Mouse (Mus musculus) urinary bladder, adult 18-20 months (tissue): ENCODE measurements around the gene Slc1a5.

Experiments used
- DNase-seq, 2 experiments: peaks; one replicate each; pipeline ENCODE4 v3.0.0; 2022; ENCODE audit warnings: low spot score in 2 of 2, mixed read lengths in 2 of 2

Gene Slc1a5

GRCm38 (mm10) chr7:16782555-16783125 lies 1.5 kb downstream of the Slc1a5 start:
- DNase-seq, result no peak

GRCm38 (mm10) chr7:16783224-16783688 lies 2.1 kb downstream of the Slc1a5 start:
- peak in 1 of 2 experiments; percentile 31 for DNase-seq

- DNase-seq, result peak; percentile 38 to 53
Measured at GRCm38 (mm10) chr7:16783758-16784415, 2.7 kb downstream of the Slc1a5 start.

DNA sequence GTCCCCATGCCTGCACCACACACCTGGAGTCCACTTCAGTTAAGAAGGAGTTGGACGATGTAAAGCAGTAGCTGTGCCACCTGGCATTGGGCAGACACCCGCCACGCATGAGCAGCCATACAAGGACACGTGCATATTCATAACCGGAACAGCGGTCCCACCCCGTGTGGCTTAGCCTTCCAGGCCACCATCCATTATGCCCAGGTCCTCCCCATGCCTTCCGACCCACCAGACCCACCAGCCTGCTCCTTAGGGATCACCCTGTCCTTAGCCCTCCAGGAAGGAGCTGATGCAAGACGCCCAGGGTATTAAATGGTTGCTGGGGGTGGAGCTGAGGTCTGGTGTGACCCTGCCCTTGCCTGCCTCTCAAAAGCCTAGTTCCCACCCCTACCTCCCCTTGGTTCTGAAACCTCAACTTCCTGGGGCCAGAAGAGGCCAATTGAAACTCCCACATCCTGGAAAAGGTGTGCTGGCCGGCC lies 3.4 kb downstream of the Slc1a5 start:
- DNase-seq, result no peak

- no peak for DNase-seq
Measured at GRCm38 (mm10) chr7:16785541-16786083, 4.5 kb downstream of the Slc1a5 start.

- peak; percentile 26 to 45 for DNase-seq
Measured at GRCm38 (mm10) chr7:16792316-16792715, 11.2 kb downstream of the Slc1a5 start.

DNA sequence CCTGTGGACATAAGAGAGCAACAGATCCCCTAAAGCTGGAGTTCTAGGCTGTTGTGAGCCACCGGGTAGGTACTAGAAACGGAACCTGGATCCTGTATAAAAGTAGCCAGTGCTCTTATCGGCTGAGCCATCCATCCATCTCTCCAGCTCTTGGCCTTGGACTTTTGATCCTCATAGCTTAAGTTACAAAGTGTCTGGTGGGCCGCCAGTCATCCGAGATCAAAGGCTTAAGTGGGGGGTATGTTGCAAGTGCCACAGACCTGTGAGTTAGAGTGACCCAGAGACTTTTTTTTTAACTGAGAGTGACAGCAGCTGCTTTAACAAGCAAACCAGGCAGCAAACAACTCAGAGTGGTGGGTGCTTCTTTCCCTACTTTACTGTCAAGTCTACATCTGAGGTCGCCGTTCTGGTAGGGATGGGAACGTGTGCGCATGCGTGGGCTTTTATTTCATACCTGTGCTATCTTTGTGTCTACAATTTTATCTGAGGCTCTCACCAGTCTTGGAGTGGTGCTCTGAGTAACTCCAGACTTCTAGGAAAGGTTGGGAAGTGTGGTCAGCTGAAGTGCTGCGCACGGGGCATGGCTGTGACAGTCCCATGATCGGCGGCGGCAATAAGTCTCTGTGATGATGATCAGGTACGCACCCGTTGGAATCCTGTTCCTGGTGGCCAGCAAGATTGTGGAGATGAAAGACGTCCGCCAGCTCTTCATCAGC lies 12.0 kb downstream of the Slc1a5 start:
- peak in 1 of 2 experiments; percentile 30 for DNase-seq

DNA sequence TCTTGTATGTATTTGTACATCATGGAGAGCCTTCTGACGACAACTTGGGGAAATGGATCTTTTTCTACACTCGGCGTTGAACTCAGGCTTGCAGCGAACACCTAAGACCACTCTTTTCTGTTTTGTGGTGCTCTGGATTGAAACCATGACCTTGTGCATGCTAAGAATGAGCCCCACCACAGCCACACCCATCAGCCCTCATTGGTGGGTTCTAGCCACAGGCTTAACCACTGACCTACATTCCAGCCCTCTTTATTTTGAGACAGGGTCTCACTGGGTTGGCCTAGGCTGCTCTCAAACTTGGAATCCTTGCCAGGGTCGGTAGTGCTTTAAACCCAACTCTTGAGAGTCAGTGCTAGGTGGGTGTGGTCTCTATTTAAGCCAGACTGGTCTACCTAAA lies 13.7 kb downstream of the Slc1a5 start:
- no peak for DNase-seq

DNA sequence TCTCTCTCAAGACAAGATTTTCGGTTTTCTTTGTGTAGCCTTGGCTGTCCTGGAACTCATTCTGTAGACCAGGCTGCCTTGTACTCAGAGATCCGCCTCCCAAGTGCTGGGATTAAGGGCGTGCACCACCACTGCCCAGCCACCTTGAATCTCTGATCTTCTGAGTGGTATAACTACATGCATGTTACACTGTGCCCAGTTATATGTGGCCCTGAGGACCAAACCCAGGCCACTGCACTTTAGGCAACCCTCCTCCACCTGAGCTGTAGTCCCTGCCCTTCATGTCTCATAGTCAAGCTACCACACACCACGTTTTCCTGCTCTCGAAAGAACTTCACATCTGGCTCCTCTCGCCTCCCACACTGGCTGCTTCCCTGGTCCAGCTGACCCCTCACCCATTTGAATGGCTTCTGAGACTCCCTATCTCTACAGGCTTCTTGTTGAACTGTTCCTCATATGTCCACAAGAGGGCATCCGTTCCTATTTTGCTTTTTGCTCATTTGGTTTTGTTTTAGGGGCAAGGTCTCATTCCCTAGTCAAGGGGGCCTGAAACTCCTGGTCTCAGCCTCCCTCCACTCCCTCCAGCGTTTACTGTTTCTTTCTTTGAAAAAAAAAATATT lies 23.4 kb downstream of the Slc1a5 start:
- peak in 1 of 2 experiments; percentile 21 for DNase-seq

DNA sequence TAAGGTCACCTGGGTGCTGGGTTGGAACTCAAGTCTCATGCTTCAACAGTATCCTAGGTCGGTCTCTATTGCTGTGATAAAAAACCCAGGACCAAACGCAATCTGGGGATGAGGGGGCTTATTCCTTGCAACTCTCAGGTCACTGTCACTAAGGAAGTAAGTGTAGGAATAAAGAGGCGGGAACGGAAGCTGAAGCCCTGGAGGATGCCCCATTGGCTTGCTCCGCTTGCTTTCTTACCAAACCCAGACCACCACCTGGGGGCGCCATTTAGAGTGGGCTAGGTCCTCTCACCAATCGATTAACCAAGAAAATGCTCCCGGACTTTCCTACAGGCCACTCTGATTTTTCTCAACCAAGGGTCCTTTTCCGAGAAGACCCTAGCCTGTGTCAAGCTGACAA lies 26.8 kb downstream of the Slc1a5 start:
- DNase-seq, result no peak

DNA sequence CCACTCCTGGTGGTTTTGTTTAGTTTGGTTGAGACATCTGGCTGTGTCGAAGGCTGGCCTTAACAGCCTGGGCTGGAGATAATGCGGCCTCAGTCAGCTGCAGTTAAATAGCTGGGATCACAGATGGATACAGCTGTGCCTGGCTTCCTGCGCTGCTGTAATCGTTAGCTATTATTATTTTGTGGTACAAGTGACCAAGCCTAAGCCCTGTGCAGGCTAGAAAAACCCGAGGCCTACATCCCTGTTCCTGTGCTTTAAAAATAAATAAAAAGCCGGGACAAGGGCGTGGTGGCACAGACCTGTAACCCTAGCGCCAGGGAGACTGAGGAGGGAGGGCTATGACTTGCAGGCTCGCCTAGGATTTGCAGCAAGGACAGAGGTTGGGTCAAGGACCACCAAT lies 27.5 kb downstream of the Slc1a5 start:
- no peak for DNase-seq

- peak; percentile 53 to 59 for DNase-seq
Measured at GRCm38 (mm10) chr7:16809739-16810138, 28.6 kb downstream of the Slc1a5 start.

DNA sequence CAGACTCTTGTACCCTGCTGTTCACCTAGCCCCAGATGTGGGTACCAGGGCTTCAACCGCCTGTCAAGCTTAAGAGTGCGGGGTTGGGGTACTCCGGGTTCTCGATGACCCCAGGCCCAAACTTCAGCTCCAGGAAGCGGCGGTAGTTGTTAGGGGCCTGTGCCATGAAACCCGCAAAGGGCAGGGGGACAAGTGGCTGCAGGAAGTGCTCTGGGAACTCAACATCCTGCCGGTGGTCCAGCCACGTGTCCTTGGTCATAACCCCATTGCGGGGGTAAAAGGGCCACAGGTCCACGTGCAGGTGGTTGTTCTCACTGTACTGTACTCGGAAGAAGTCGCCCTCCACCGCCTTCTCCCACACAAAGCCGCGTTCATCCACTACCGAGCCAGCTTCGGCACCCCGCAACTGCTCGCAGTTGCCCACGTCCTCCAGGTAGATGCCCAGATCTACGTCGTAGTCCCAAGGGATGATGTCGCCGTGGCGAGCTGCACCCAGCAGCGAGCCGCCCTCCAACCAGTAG lies 29.3 kb downstream of the Slc1a5 start:
- DNase-seq, result no peak

DNA sequence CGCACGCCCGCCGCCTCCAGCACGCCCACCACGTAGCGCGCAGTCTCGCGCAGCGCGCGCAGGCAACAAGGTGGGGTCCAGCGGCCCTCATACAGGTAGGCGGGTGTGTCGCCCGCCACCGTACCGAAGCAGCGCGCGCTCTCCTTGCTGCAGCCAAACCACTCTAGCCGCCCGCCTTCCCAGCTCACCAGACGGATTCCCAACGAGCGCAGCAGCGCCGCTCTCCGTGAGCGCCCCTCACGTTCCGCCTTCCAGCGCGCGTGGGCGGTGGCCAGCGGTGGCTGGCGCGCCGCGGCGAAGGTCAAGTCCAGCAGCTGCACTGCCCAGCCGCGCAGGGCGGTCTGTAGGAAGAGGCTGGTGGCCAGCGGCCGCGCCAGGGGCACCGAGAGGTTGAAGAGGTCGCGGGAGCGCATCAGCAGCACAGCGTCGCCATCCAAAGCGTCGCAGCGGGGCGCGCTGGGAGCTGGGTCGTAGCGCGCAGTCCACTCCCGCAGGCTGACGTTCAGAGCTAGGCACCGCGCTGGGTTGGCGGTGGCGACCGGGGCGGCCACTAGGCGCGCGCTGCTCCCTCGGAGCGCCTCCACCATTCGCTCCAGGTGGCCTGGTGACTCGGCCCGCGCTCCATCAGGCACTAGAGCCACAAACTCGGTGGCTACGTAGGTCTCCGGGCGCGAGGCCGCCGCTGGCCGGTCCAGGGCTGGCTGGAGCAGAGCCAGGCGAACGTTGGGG lies 29.9 kb downstream of the Slc1a5 start:
- DNase-seq, result no peak

DNA sequence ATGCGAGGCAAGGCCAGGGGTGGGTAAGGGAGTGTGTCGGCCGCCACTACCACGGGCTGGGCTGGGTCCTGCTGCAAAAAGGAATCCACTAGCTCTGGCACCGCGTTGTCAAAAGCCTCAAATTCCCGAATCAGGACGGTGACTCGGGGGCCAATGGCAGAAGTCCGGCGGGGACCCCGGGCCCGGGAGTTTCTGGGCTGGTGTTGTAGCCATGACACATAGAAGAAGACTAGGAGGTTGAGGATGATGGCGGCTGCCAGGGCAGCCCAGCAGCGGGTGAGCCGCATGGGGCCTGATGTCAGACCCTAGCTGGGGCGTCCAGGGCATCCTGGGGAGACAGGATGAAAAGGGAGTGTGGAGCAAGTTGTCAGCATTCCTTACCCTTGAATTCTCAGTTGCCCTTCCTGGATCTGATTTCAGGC lies 30.5 kb downstream of the Slc1a5 start:
- no peak for DNase-seq

- DNase-seq, result no peak
Measured at GRCm38 (mm10) chr7:16812505-16812904, 31.4 kb downstream of the Slc1a5 start.

DNA sequence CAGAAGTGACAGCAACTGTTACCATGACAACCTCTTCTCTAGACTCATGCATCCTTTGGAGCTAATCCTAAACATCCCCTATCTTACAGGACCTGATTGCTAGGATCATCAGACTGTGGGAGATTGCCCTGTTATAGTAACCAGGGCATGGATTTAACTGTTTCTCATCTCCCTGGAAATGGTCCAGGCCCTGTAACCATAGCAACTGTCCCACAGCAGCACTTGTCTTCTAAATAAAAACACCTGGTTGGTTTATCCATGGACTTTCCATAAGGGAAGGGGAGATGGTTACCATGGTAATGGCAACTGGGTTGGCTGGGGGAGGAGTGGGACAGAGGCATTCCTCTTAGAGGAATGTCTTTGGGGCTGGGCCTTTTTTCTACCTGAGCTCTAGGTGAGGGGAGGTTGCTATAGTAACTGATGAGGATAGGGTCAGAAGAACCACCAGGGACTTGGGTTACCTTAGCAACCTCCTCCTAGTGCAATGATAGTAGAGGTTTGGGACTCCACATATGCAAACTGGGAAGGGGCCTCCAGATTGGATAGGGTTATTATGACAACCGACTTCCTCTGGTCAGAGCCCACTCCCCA lies 34.3 kb downstream of the Slc1a5 start, which contains the start of gene Strn4:
Gene Strn4, plus strand, starts transcription at position 539 of the 591 bp plus-strand sequence.
- no peak for DNase-seq

DNA sequence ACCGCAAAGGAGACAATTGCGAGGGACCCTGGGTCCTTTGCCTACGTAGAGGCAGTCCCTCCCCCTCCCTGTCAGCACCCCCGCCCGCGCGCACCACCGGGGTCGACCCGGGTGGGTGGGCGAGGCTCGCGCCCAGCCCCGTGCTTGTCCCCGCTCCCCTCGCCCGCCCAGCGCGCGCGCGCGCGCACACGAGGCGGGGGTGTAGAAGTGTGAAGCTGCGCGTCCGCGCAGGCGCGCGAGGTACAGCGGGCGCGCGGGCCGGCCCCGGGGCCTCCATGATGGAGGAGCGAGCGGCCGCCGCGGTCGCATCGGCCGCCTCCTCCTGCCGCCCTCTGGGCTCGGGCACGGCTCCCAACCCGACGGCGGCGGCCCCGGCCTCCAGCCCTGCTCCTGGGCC lies 34.9 kb downstream of the Slc1a5 start:
- peak; percentile 40 to 69 for DNase-seq

- peak; percentile 29 to 65 for DNase-seq
Measured at GRCm38 (mm10) chr7:16816475-16817122, 35.5 kb downstream of the Slc1a5 start, which contains the start of gene Fkrp. Gene Fkrp, minus strand, starts transcription at chr7:16816732.

GRCm38 (mm10) chr7:16817693-16818092 lies 36.6 kb downstream of the Slc1a5 start:
- no peak for DNase-seq
